Mouse (Mus musculus) liver, postnatal 0 days (tissue): Measurements from ENCODE around the gene Wnt3a.

Experiments used
- CTCF ChIP-seq: sonication (generic); IDR thresholded peaks from 2 replicates; pipeline ENCODE4 v1.5.1; 2016; ENCODE audit warnings: antibody characterized with exemption, low read depth
- EP300 ChIP-seq: IDR thresholded peaks from 2 replicates; pipeline ENCODE4 v1.6.1; 2016; ENCODE audit warnings: antibody characterized with exemption, low read depth, mild to moderate bottlenecking

DNA sequence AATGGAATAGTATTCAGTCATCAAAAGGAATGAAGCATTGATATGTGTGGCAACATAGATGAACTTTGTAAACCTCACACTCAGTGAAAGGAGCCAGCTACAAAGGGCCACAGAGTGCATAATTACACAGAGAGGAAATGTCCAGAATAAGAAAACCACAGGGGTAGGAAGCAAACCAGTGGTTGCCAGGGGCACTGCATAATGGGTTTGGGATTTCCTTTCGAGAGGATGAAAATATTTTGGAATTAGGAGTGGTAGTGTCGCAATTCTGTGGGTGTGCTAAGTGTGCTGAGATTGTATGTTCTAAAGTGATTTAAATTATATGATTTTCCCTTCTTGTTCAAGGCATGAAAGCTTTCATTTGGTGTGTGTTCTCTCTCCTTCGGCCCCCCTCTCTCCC lies 16.4 kb downstream of the Wnt3a start:
- no peak for TF ChIP-seq CTCF
- no peak for TF ChIP-seq EP300
